Mouse (Mus musculus): ENCODE measurements around the gene Fkbp9.

GRCm38 (mm10) chr6:56908912-56909311, 77.1 kb downstream of the Fkbp9 start:
- TF ChIP-seq CTCF (IDR thresholded peaks at IDR 0.05; ENCODE audit: control insufficient read depth, insufficient read depth, low read length) (peak; percentile 93), POLR2A (IDR thresholded peaks at IDR 0.05; ENCODE audit: borderline replicate concordance, control insufficient read depth, low read depth, low read length) (no peak)
